Mouse (Mus musculus) hindbrain, embryonic 15.5 days (tissue): ENCODE results near the gene Spindoc. TPM values are rescaled to one million over a fixed set of nuclear protein-coding genes. Genes with fewer than 3 reads are reported as not detected.

ENCODE experiments used
- microRNA-seq: library from miRNA; unstranded; fragments of <30 nt; microRNA quantifications from one replicate; pipeline ENCODE4, GENCODE M21; 2016
- polyA plus RNA-seq: library from polyadenylated mRNA; unstranded; fragments of >200 nt; fragmentation: Nextera tagmentation; extraction: Ambion mirVana; gene quantifications from 2 replicates; pipeline ENCODE4 v1.2.1, GENCODE M21; 2015

The Spindoc gene
- polyA plus RNA-seq, 1 experiment from 2014 or later = 28.9 TPM

Small RNA genes lying within 50 kb of the gene (microRNA-seq; reads per million reads assigned to microRNA genes)
- 2.6 reads per million, percentile 9 among the genes with 10 or more reads in this experiment for gene Mir6991

Other genes with a start within 250 kb of the Spindoc start
- 233 and 239 TPM in 2 replicates for gene Otub1, start 176.7 kb downstream of the Spindoc start, polyA plus RNA-seq
- gene Cox8a, start 165.4 kb downstream of the Spindoc start, polyA plus RNA-seq = 1,050 and 1,125 TPM in 2 replicates
- gene Naa40, start 141.8 kb downstream of the Spindoc start, polyA plus RNA-seq = 62.2 and 66.2 TPM in 2 replicates
- gene Rcor2, start 115.7 kb downstream of the Spindoc start, polyA plus RNA-seq = 24.0 and 32.1 TPM in 2 replicates
- 49.5 and 52.5 TPM in 2 replicates for gene Mark2, start 41.1 kb downstream of the Spindoc start, polyA plus RNA-seq
- gene 2700081O15Rik, start 34.6 kb upstream of the Spindoc start, polyA plus RNA-seq = 15.3 and 17.2 TPM in 2 replicates
- 643 and 672 TPM in 2 replicates for gene Rtn3, start 100.3 kb upstream of the Spindoc start, polyA plus RNA-seq
- gene Atl3, start 111.0 kb upstream of the Spindoc start, polyA plus RNA-seq = 6.6 and 6.8 TPM in 2 replicates
- gene Pla2g16, start 174.5 kb upstream of the Spindoc start, polyA plus RNA-seq = 4.8 and 5.7 TPM in 2 replicates
- 0.18 and 0.53 TPM in 2 replicates for gene Lgals12, start 224.2 kb upstream of the Spindoc start, polyA plus RNA-seq
- 0.26 TPM in 1 of 2 replicates, not detected in the other for gene Hrasls5, start 229.5 kb upstream of the Spindoc start, polyA plus RNA-seq